Mouse (Mus musculus) adrenal gland, adult 18-20 months (tissue): ENCODE measurements around the gene Olfr352. TPM values are rescaled to one million over a fixed set of nuclear protein-coding genes. Genes with fewer than 3 reads are reported as not detected.

Experiments used
- DNase-seq, 2 experiments: peaks; one replicate each; pipeline ENCODE4 v3.0.0; 2021 to 2022; ENCODE audit warnings: low spot score in 2 of 2
- long read RNA-seq, 2 experiments: library from polyadenylated mRNA; stranded (forward); transcript quantifications; one replicate each; pipeline ENCODE4 v2.0.0; 2021
- total RNA-seq, 2 experiments: library from RNA; stranded (reverse); gene quantifications; 1 replicate in 1 of 2; 2 replicates in 1 of 2; pipeline ENCODE4 v1.2.3; 2021

Gene Olfr352
- not detected for total RNA-seq
- long read RNA-seq, experiment 1: 0 reads
- long read RNA-seq, experiment 2: 0 reads

DNA sequence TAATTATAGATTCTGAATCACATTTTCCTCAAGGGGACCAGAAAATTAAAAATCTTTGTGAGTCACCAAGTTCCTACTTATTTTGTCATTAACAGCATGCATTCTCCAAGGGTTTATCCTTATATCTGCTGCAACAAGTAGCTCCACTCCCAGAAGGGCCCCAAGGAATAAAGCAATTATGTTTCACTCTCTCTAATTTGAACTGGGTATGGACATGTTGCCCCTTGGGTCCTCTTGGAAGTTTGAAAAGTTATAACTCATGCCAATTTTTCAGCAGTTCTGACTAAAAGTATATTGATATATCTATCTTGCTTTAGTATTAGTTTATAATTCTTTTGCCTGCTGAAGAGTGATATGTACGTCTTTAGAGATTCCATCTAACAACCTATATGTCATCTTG is at the start of gene Olfr352:
TSS of gene Olfr352 (plus strand) at position 301 of the 400 bp plus-strand sequence.
- DNase-seq: no peak

DNA sequence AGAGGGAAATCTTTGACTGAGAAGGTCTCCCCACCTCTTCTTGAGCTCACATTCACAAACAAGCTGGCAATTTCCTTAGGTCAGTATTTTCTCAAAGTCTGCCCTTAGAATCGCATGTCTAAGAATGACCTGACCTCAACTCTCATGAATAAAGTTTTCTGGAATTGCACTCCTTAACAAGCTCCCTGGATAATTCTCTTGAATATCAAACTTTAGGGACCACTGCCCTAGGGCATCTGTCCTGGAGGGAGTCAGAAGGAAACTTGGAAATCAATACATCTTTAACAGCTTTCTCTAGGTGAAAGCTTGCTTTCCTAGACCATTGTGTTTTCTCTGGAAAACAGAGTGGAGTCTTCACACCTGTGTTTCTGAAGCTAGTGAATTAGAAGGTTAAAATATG is 22.2 kb upstream of the Olfr352 start, which contains the start of gene Olfr350:
TSS of gene Olfr350 (plus strand) at position 301 of the 400 bp plus-strand sequence.
- DNase-seq: no peak

DNA sequence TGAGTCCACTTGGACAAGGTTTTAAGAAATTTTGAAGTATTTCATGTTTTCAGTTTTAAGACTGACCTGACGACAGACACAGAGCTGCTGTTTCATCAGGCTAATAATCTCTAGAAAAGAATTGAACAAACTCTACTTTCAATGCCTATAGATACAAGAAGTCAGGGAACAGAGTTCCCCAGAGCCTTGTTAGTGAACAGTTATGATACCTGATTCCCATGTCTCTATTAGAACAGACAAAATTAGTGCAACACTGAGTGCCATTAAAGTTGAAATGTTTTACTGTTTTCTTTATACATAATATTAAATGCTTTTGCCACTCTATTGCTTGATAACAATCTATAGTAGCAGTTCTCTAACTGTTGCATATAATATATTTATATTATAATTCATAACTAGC is 5.7 kb upstream of the Olfr352 start, which contains the start of gene Olfr351:
TSS of gene Olfr351 (minus strand) at position 101 of the 400 bp plus-strand sequence.
- DNase-seq: no peak

DNA sequence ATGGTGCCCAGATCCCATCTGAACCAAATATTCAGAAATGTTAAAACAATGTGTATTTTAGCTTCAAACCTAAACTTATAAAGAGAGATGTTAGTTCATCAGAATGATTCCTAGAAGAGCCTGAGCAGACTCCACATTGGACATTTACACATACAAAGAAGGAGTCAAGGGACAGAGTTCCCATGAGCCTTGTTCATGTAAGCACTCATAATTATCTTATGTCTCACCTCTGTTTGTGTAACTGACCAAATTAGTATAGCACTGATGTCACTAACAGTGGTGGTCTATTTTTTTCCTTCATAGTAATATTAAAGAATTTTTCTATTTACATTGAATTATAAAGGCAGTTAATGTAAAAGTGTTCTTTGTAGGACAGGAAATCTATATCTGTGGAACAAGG is 24.6 kb downstream of the Olfr352 start, which contains the start of gene Olfr353:
TSS of gene Olfr353 (minus strand) at position 101 of the 400 bp plus-strand sequence.
- DNase-seq: no peak

DNA sequence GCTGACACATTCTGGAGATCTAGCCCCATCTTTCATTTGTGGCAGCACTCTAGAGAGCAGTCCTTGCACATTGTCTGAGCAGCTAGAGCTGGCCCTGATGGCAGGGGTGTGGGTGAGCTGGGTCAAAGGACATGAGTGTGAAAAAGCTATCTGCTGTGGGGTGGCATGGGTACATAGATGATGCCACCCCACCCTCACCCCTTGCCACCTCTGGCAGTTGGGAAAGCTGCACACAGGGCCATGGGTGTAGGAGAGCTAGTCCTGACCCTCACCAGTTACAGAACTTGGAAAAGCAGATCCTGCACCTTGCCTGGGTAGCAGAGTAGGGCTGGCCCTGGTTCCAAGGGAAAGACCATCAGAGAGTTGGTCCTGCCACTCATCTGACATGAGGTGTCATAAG is 28.9 kb downstream of the Olfr352 start:
- no peak for DNase-seq

DNA sequence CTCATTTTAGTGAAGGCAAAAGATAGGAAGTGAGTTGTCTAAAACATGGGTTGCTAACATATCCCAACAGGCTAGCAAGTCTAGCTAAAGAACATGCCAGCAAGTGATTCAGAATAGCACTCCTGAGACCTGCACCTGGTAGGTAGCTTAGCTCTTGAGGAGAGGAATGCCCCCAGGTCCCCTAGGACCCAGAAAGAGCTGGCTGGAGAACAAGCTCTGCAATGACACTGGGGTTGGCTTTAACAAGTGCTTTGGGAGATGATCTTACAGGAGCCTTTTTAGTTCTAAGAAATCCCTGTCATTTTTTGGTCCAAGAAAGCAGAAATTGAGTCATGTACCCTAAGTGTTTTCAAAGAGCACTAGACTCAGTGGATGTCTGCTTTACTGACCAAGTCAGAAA is 37.1 kb downstream of the Olfr352 start, which contains the start of gene Olfr354:
TSS of gene Olfr354 (plus strand) at position 301 of the 400 bp plus-strand sequence.
- no peak for DNase-seq

Other genes with a start within 250 kb of the Olfr352 start
- gene Olfr345, start 228.4 kb upstream of the Olfr352 start, total RNA-seq: not detected
- not detected for gene Olfr346, start 182.7 kb upstream of the Olfr352 start, total RNA-seq
- not detected for gene Olfr347, start 136.6 kb upstream of the Olfr352 start, total RNA-seq
- gene Olfr348, start 84.2 kb upstream of the Olfr352 start, total RNA-seq: not detected
- gene Olfr50, start 77.9 kb upstream of the Olfr352 start, total RNA-seq: not detected
- gene Olfr3, start 51.4 kb upstream of the Olfr352 start, total RNA-seq: not detected
- gene Olfr350, start 22.1 kb upstream of the Olfr352 start, total RNA-seq: not detected
- not detected for gene Olfr351, start 5.8 kb upstream of the Olfr352 start, total RNA-seq
- gene Olfr353, start 24.5 kb downstream of the Olfr352 start, total RNA-seq: not detected
- gene Olfr354, start 37.2 kb downstream of the Olfr352 start, total RNA-seq: not detected
- not detected for gene Olfr355, start 60.4 kb downstream of the Olfr352 start, total RNA-seq
- gene Olfr356, start 68.7 kb downstream of the Olfr352 start, total RNA-seq: not detected
- gene Olfr357, start 125.4 kb downstream of the Olfr352 start, total RNA-seq: not detected
- not detected for gene Olfr358, start 140.9 kb downstream of the Olfr352 start, total RNA-seq
- not detected for gene Olfr360, start 197.3 kb downstream of the Olfr352 start, total RNA-seq
- gene Olfr361, start 220.8 kb downstream of the Olfr352 start, total RNA-seq: not detected
- gene Olfr362, start 249.4 kb downstream of the Olfr352 start, total RNA-seq: not detected